Mouse (Mus musculus) brain, embryonic 14.5 days (tissue): ENCODE measurements around the gene Gm5901.
"Not testable (repeated sequence)": the region's sequence is repeated elsewhere in the genome, so short reads cannot be mapped to it uniquely, and the experiment has no call there.

Experiments
- CTCF ChIP-seq: fragments of 200-500 bp; IDR thresholded peaks from 2 replicates; pipeline ENCODE4 v1.5.1; 2012; ENCODE audit warnings: inconsistent platforms, mild to moderate bottlenecking, moderate library complexity, borderline replicate concordance; ENCODE audit not compliant: insufficient read depth, insufficient read length; ENCODE audit errors: extremely low read depth
- POLR2A ChIP-seq: fragments of 200-500 bp; IDR thresholded peaks from 2 replicates; pipeline ENCODE4 v1.6.1; 2012; ENCODE audit warnings: mild to moderate bottlenecking, inconsistent platforms, borderline replicate concordance; ENCODE audit not compliant: poor library complexity, insufficient read depth, insufficient read length, severe bottlenecking; ENCODE audit errors: extremely low read depth

DNA sequence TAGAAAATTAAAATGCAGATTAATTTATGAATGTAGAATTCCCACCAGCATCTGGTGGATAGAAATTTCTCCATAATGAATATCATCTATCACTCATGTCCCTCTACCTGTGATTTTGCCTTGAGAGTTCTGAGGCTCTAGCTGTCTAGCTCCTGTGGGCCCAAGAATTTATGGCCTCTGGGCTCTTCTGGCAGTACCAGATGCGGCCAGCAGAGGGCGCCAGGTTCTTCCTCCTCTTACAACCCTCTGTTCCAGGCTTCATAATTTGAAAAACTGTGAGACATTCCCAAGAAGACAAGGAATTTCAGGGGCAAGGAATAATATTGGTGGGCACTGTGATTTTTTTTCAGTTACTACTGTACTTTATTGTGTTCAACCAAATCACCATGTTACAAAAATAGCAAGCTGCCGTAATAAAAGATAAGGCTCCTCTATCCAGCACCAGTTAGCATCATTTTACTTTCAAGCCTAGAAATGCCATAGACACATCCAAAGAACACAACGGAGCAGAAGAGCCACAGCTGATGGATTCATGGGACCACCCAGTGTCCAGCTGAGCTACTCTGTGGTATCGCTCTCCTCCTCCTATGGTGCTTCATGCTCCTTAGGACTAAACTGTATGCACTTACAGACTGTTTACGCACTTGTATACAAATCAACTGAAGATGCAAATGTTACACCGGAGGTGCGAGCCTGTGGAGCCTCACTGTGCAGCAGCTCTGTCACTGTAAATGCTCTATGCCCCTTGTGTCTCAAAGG is 37.2 kb downstream of the Gm5901 start:
- peak; percentile 94 for TF ChIP-seq CTCF
- TF ChIP-seq POLR2A = not testable (repeated sequence)
